Mouse (Mus musculus) adrenal gland, adult 2 months (tissue): Measurements from ENCODE around the gene Ryr1. TPM values are rescaled to one million over a fixed set of nuclear protein-coding genes. Genes with fewer than 3 reads are reported as not detected.

Source experiments
- DNase-seq: peaks from one replicate; pipeline ENCODE4 v3.0.0; 2021
- microRNA-seq, 2 experiments: library from miRNA; unstranded; fragments of <30 nt; microRNA quantifications; one replicate each; pipeline ENCODE4 v1.2.0; 2021
- polyA plus RNA-seq: library from polyadenylated mRNA; depleted of rRNA; stranded (reverse); fragments of >200 nt; gene quantifications from 2 replicates; pipeline ENCODE4 v1.2.3, GENCODE M21; 2012; rRNA removed
- total RNA-seq, 2 experiments: library from RNA; stranded (reverse); gene quantifications; 2 replicates each; pipeline ENCODE4 v1.2.3; 2021

The Ryr1 gene
- total and polyA plus RNA-seq, 3 experiments: 0.12 to 0.14 TPM; not detected in 1

DNA sequence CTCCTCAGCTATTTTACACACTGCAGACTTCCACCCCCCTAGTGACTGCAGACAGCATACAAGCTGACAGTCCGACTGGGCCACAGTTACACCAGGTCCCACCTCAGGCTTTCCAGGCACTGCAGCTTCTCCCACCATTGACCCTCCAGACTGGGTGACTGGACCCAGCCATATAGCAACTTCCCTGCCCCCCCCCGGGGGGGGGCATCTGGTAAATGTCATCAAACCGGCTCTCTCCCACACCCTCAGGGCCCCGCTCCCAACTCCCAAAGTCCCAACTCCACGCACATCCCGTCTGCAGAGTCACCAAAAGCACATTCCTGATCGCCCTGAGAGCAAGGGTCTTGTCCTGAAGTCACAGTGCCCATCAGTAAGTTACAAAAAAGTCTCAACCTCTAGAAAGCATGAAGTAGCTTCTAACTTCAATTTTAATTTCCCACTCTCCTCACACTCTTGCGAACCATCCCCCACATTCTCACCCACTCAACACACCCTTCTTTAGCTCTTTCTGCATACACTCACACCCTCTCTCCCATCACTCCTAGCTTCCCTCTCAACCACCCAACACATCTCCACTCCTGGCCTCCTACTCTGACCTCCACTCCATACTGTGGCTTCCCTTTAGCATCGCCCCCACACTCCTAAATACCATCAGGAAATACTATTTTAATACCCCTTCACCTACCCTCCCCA lies 164.5 kb downstream of the Ryr1 start:
- no peak for DNase-seq

DNA sequence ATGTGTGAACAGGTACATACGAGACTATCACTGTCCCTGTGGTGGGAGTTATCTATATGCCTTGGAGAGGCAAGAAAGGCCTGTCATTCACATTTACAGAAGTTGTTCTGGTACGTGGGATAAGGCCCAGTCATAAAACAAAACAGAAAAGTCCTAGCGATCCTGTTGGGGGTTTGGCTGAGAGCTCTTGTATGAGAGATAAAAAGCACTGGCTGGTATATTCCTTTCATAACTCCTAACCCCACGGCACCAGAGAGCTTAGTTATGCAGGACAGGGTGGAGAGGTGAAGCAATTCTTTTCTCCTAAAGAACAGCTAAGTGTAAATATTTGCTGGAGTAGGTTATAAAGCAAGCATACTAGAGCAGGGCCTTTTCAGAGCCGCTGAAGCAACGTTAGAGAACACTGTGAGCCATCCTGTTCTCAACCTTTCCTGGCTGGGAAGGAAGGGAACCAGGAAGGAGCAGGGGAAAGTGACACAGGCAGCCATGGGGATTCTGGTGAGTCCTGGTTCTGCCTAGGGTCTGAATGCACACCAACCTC lies 165.4 kb downstream of the Ryr1 start:
- DNase-seq: no peak

DNA sequence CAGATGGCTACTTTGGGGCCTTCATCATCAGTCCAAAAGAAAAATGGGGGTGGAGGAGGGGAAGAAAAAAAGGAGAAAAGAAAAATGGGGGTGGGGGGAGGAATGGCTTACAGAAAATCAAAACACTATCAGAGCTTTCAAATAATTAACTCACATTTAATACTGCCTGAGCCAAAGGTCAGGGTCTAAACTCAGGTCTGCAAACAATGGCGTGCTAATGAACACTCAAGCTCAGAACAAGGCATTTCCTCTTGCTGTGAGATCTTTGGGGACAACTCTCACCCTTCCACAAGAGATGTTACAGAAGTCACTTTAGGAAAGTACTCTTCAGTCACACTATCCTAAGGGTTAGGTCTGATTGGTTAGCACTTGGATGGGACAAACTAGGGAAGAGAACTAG lies 166.2 kb downstream of the Ryr1 start:
- DNase-seq: no peak

DNA sequence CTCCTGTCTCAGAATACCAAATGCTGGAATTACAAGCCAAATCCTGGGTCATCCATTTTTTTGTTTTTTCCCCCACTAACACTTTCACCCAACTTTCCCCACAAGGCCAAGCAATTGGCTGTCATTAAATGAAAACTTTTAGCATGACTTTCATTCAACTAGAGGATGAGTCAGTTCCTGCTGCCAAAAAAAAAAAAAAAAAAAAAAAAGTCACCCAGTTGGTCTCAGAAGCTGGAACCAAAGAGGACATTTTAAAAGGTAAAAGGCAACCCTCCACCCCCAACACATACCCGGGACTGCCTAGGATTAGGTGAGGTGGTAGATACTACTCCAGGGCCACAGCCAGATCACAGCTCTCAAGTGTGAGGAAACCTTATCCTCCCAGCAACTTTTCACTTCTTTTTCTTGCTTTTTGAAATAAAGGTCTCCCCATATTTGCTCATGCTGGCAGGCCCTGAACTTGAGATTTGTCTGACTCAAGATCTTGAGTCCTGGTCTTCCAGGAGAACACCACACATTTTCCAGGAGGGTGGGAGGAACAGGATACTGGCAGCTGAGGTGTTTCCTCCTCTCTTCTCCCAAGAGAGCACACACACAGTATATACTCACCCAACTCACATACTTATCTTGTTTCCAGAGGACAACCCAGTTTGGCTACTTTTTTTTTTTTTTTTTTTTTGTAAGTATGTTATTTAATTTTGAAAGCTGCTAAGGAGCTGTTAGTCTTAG lies 166.8 kb downstream of the Ryr1 start:
- peak; percentile 38 for DNase-seq

DNA sequence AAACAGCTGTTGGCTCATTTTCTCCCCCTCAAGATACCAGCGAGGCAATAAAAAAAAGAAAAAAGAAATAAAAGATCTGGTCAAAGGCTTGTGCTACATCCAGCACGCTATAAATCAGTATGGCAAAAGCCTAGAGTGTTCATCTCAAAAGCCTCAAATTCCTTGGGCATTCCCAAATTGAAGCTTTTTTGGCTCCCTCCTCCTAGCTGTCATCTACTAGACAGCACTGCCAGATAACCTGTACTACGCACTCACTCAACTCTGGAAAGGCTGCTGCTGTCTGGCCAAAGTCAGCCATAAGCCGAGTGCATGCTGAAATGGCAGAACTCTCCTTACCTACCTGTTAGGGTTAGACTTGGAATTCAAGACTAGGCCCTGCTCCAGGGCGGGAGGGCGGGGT lies 167.7 kb downstream of the Ryr1 start:
- no peak for DNase-seq

DNA sequence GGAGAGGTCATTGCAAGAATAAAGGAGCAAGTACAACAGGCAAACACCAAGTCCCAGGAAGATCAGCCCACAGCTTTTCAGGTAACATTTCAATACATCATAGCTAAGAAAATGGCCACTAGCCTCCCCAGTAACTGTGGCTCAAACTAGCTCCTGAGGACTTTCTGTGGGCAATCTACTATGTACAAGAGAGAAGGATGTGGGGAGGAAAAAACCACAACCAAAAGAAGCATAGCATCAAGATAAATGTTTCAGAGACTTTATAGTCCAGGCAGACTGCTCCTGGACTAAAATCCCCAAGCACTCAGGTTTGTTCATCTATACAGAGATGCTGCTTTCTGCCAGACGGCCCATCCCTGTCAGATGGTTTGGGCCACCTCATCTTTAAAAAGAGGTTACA lies 168.7 kb downstream of the Ryr1 start:
- no peak for DNase-seq

DNA sequence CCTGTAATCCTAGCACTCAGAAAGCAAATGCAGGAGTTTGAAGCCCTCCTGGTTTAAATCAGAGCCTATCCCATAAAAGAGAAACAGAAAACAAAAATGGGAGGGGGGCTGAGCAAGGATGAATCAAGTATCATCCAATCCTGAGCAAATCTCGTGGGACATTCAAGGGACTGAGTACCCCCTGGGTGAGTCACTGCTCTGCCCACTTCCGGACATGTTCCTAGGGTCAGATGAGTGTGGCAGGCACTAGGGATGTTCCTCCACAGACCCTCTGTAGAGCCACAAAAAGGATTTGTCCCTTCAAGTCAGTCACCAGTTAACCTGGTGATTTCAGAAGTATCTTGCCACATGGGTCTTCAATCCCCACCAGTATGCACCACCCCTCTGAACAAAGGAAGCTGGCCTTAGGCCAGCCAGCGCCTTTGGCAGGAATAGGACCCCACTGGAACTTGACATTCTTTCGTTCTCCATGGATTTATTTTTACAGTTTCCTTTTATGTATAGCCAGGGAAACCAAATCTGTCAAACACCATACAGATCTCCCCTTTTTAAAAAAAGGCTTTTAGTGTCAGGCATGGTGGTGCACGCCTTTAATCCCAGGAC lies 169.6 kb downstream of the Ryr1 start:
- no peak for DNase-seq

DNA sequence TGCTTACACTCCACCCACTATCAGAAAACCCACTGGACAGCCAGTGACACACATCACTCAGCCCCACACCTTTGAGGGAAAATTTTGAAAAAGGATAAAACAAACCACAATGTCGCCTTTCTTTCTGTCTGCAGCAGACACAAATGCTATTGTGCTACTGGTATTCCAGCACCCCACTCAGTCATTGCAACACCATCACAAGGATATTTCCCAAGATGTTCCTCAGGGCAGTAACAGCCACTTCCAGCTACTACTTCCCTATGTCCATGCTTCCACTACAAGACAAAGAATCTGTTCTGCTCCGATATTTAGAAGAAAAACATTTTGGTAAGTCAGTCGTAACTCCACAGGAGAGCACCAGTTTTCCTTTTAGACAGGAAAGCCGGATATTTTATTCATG lies 170.2 kb downstream of the Ryr1 start:
- no peak for DNase-seq

DNA sequence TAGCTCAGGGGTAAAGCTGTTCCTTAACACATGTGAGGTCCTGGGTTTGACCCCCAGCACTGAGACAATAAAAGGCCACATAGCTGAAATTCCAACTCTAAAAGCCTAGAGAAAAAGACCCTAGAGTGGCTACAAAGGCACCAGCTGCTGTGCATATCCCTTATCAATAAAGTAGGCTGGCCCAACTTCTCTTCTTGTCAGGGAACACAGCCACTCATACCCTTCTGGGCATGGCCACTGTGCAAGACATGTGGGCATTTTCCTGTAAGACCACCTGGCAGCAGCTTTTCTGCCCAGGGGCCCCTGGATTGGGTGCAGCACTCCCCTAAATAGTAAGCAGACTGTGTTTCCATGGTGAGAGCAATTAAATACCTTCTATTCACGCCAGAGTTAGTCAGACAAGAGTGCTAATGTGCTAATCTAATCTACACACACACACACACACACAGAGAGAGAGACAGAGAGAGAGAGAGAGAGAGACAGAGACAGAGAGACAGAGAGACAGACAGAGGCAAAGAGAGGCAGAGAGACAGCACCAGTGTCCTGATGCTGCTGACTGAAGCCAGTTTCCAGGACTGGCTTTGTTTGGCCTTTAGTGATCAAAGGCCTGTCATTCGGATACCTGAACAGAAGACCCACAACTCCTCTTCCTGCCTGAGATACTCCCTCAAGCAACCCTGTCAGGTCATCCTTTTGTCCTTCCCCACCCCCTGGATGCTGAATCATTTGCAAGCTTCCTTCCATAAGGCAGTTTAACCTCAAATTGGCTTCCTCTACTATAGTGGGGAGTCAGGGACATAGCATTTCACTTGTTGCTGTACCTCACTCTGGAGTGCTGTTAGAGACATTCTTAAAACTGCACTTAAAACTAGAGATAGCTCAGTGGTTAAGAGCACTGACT lies 171.3 kb downstream of the Ryr1 start:
- no peak for DNase-seq

Small RNAs within 50 kb of the gene (microRNA-seq; reads per million reads assigned to microRNA genes)
- gene Gm44408 (0 reads per million in 2 experiments), gene Mir1963 (0 reads per million in 2 experiments)

Other genes with a start within 250 kb of the Ryr1 start
- under 1 TPM in 1 of 2 experiments, not detected in 1; 0.14 TPM for gene Capn12, start 243.8 kb downstream of the Ryr1 start, total RNA-seq
- 0.48 and 0.80 TPM in 2 replicates for gene Capn12, start 243.8 kb downstream of the Ryr1 start, polyA plus RNA-seq
- gene Actn4, start 162.8 kb downstream of the Ryr1 start, total RNA-seq: 100 to 1,000 TPM; 247 to 264 TPM
- gene Actn4, start 162.8 kb downstream of the Ryr1 start, polyA plus RNA-seq: 301 and 316 TPM in 2 replicates
- 100 to 1,000 TPM; 259 to 280 TPM for gene Eif3k, start 143.3 kb downstream of the Ryr1 start, total RNA-seq
- 118 and 138 TPM in 2 replicates for gene Eif3k, start 143.3 kb downstream of the Ryr1 start, polyA plus RNA-seq
- gene Map4k1, start 143.1 kb downstream of the Ryr1 start, total RNA-seq: 1 to 10 TPM in 1 of 2 experiments, under 1 TPM in 1; 0.37 to 1.3 TPM
- gene Map4k1, start 143.1 kb downstream of the Ryr1 start, polyA plus RNA-seq: 2.2 TPM in 2 replicates
- gene Rasgrp4, start 9.7 kb upstream of the Ryr1 start, total RNA-seq: 1 to 10 TPM; 1.2 to 1.5 TPM
- 3.2 and 3.9 TPM in 2 replicates for gene Rasgrp4, start 9.7 kb upstream of the Ryr1 start, polyA plus RNA-seq
- 10 to 100 TPM in 1 of 2 experiments, 1 to 10 TPM in 1; 9.7 to 12.1 TPM for gene Fam98c, start 31.1 kb upstream of the Ryr1 start, total RNA-seq
- gene Fam98c, start 31.1 kb upstream of the Ryr1 start, polyA plus RNA-seq: 35.2 and 43.4 TPM in 2 replicates
- 1 to 10 TPM; 1.1 to 1.7 TPM for gene Ggn, start 45.0 kb upstream of the Ryr1 start, total RNA-seq
- 3.0 and 3.8 TPM in 2 replicates for gene Ggn, start 45.0 kb upstream of the Ryr1 start, polyA plus RNA-seq
- 1 to 10 TPM; 5.2 to 7.4 TPM for gene Spred3, start 45.2 kb upstream of the Ryr1 start, total RNA-seq
- 14.4 and 18.0 TPM in 2 replicates for gene Spred3, start 45.2 kb upstream of the Ryr1 start, polyA plus RNA-seq
- gene Psmd8, start 55.5 kb upstream of the Ryr1 start, total RNA-seq: 100 to 1,000 TPM; 194 to 223 TPM
- gene Psmd8, start 55.5 kb upstream of the Ryr1 start, polyA plus RNA-seq: 102 and 114 TPM in 2 replicates
- under 1 TPM; 0.52 to 0.73 TPM for gene Catsperg1, start 88.9 kb upstream of the Ryr1 start, total RNA-seq
- 0.84 and 1.2 TPM in 2 replicates for gene Catsperg1, start 88.9 kb upstream of the Ryr1 start, polyA plus RNA-seq
- gene Kcnk6, start 107.3 kb upstream of the Ryr1 start, total RNA-seq: 1 to 10 TPM; 1.5 to 1.7 TPM
- 12.2 and 13.5 TPM in 2 replicates for gene Kcnk6, start 107.3 kb upstream of the Ryr1 start, polyA plus RNA-seq
- gene Yif1b, start 113.2 kb upstream of the Ryr1 start, total RNA-seq: 10 to 100 TPM; 55.2 to 64.5 TPM
- 162 and 191 TPM in 2 replicates for gene Yif1b, start 113.2 kb upstream of the Ryr1 start, polyA plus RNA-seq
- gene 2200002D01Rik, start 123.3 kb upstream of the Ryr1 start, total RNA-seq: 1 to 10 TPM; 2.3 to 4.2 TPM
- gene 2200002D01Rik, start 123.3 kb upstream of the Ryr1 start, polyA plus RNA-seq: 2.5 TPM in 2 replicates
- gene Spint2, start 156.7 kb upstream of the Ryr1 start, total RNA-seq: 10 to 100 TPM; 44.3 to 53.9 TPM
- gene Spint2, start 156.7 kb upstream of the Ryr1 start, polyA plus RNA-seq: 61.1 and 90.2 TPM in 2 replicates
- gene Ppp1r14a, start 164.1 kb upstream of the Ryr1 start, total RNA-seq: 1 to 10 TPM; 5.5 to 9.8 TPM
- 9.2 and 12.1 TPM in 2 replicates for gene Ppp1r14a, start 164.1 kb upstream of the Ryr1 start, polyA plus RNA-seq
- gene Dpf1, start 178.8 kb upstream of the Ryr1 start, total RNA-seq: 1 to 10 TPM; 1.5 to 3.3 TPM
- 2.9 and 3.1 TPM in 2 replicates for gene Dpf1, start 178.8 kb upstream of the Ryr1 start, polyA plus RNA-seq